Mouse (Mus musculus) liver, embryonic 11.5 days (tissue): ENCODE measurements around the gene Tmem229a. TPM values are rescaled to one million over a fixed set of nuclear protein-coding genes. Genes with fewer than 3 reads are reported as not detected.

Experiments used
- ATAC-seq: fragments of 200-750 bp; cut with Nextera tagmentation; replicated peaks from 2 replicates; pipeline ENCODE4 v1.8.0; 2017; ENCODE audit warnings: moderate number of reproducible peaks, mild to moderate bottlenecking, moderate TSS enrichment, moderate library complexity; ENCODE audit not compliant: low FRiP score
- DNase-seq: peaks from one replicate; pipeline ENCODE4 v3.0.0-alpha.2; 2017; ENCODE audit warnings: low spot score
- H3K27ac ChIP-seq: fragments of 300-500 bp; sonication (generic); 2 replicates; pipeline ENCODE4 v1.5.1; 2014; ENCODE audit warnings: mild to moderate bottlenecking, low read depth, low read length, control low read depth
- H3K27me3 ChIP-seq: fragments of 300-500 bp; sonication (generic); replicated peaks from 2 replicates; pipeline ENCODE4 v1.6.1; 2014; ENCODE audit warnings: low read length, mixed read lengths; ENCODE audit not compliant: control insufficient read depth, insufficient read depth
- H3K36me3 ChIP-seq: fragments of 300-500 bp; sonication (generic); 2 replicates; pipeline ENCODE4 v1.6.1; 2014; ENCODE audit warnings: mild to moderate bottlenecking, low read length, moderate library complexity, mixed read lengths; ENCODE audit not compliant: control insufficient read depth, insufficient read depth
- H3K4me1 ChIP-seq: fragments of 300-500 bp; sonication (generic); replicated peaks from 2 replicates; pipeline ENCODE4 v1.6.1; 2014; ENCODE audit warnings: low read length, mixed read lengths; ENCODE audit not compliant: control insufficient read depth, insufficient read depth
- H3K4me2 ChIP-seq: fragments of 300-500 bp; sonication (generic); 2 replicates; pipeline ENCODE4 v1.6.1; 2014; ENCODE audit warnings: mild to moderate bottlenecking, control low read depth, moderate library complexity
- H3K4me3 ChIP-seq: fragments of 300-500 bp; sonication (generic); 2 replicates; pipeline ENCODE4 v1.5.1; 2014; ENCODE audit warnings: low read depth, low read length, control low read depth
- H3K9ac ChIP-seq: fragments of 300-500 bp; sonication (generic); 2 replicates; pipeline ENCODE4 v1.6.1; 2014; ENCODE audit warnings: low read depth, low read length, control low read depth
- H3K9me3 ChIP-seq: fragments of 300-500 bp; sonication (generic); 2 replicates; pipeline ENCODE4 v1.6.1; 2016; ENCODE audit warnings: low read length, inconsistent platforms, mixed read lengths; ENCODE audit not compliant: control insufficient read depth
- WGBS: fragments of 180-500 bp; shearing (Covaris S2); extraction: QIAGEN DNeasy Blood & Tissue Kit; methylation state at CpG from one replicate; pipeline ENCODE4 v1.1.7; 2014; 5-methylcytosine and 5-hydroxymethylcytosine counted together
- polyA plus RNA-seq: library from polyadenylated mRNA; unstranded; fragments of >200 nt; fragmentation: Nextera tagmentation; extraction: Ambion mirVana; gene quantifications from 2 replicates; pipeline ENCODE4 v1.2.1, GENCODE M21; 2014

The Tmem229a gene
- polyA plus RNA-seq, 1 experiment from 2014 or later, result 0.12 TPM

GRCm38 (mm10) chr6:24956586-24956973 lies 483 bp upstream of the Tmem229a start:
- Histone ChIP-seq H3K36me3 (no peaks in the 10 kb centered on the region), H3K27ac (no peak overlapping the region)
- no peak for ATAC-seq

GRCm38 (mm10) chr6:24955131-24955945 lies 759 bp downstream of the Tmem229a start:
- H3K36me3 ChIP-seq, result no peaks in the 10 kb centered on the region
- peak overlapping the region; percentile 86 for H3K4me2 ChIP-seq
- peak overlapping the region; percentile 54 for H3K4me3 ChIP-seq
- no peaks in the 10 kb centered on the region for H3K9me3 ChIP-seq
- DNase-seq (peak; percentile 53), ATAC-seq (peak; percentile 59)
- no peak overlapping the region for H3K27ac ChIP-seq
- peaks cover 27% of the 10 kb centered on the region for H3K27me3 ChIP-seq
- H3K9ac ChIP-seq, result no peak overlapping the region
- under 1% methylated on average over 91 of the region's 91 CpGs for WGBS
- no peaks in the 10 kb centered on the region; the same call in 1 of the 2 replicates for H3K4me1 ChIP-seq

More at GRCm38 (mm10) chr6:24956586-24956973, 483 bp upstream of the Tmem229a start:
- H3K4me3 ChIP-seq, result no peak overlapping the region
- WGBS, result 8% methylated on average over 2 of the region's 5 CpGs
- peak overlapping the region; percentile 86 for H3K4me2 ChIP-seq
- peaks cover 27% of the 10 kb centered on the region for H3K27me3 ChIP-seq
- no peak for DNase-seq
- H3K9ac ChIP-seq, result no peak overlapping the region
- no peaks in the 10 kb centered on the region for H3K9me3 ChIP-seq
- H3K4me1 ChIP-seq, result no peaks in the 10 kb centered on the region; the same call in 1 of the 2 replicates

- Histone ChIP-seq H3K9ac (no peak overlapping the region), H3K9me3 (no peaks in the 10 kb centered on the region), H3K27me3 (peaks cover 27% of the 10 kb centered on the region), H3K4me1 (no peaks in the 10 kb centered on the region; the same call in 1 of the 2 replicates), H3K4me3 (no peak overlapping the region), H3K36me3 (no peaks in the 10 kb centered on the region), H3K27ac (no peak overlapping the region), H3K4me2 (no peak overlapping the region)
- DNase-seq (no peak), ATAC-seq (no peak)
- WGBS, result 77% methylated on average over 5 of the region's 5 CpGs
Measured at GRCm38 (mm10) chr6:24954126-24954525, 2.0 kb downstream of the Tmem229a start.

- Histone ChIP-seq H3K9me3 (no peaks in the 10 kb centered on the region), H3K4me2 (no peak overlapping the region), H3K27ac (no peak overlapping the region), H3K27me3 (peaks cover 27% of the 10 kb centered on the region), H3K9ac (no peak overlapping the region), H3K36me3 (no peaks in the 10 kb centered on the region), H3K4me3 (no peak overlapping the region), H3K4me1 (no peaks in the 10 kb centered on the region; the same call in 1 of the 2 replicates)
- 75% methylated on average over 5 of the region's 5 CpGs for WGBS
- ATAC-seq (no peak), DNase-seq (no peak)
Measured at GRCm38 (mm10) chr6:24952341-24952740, 3.8 kb downstream of the Tmem229a start.

- no peak overlapping the region for H3K4me3 ChIP-seq
- H3K9me3 ChIP-seq, result no peaks in the 10 kb centered on the region
- ATAC-seq (no peak), DNase-seq (no peak)
- 83% methylated on average over 2 of the region's 2 CpGs for WGBS
- peaks cover 19% of the 10 kb centered on the region for H3K27me3 ChIP-seq
- no peak overlapping the region for H3K9ac ChIP-seq
- no peak overlapping the region for H3K4me2 ChIP-seq
- no peak overlapping the region for H3K27ac ChIP-seq
- H3K36me3 ChIP-seq, result no peaks in the 10 kb centered on the region
- no peaks in the 10 kb centered on the region; the same call in 1 of the 2 replicates for H3K4me1 ChIP-seq
Measured at GRCm38 (mm10) chr6:24950669-24951068, 5.4 kb downstream of the Tmem229a start.

- no peak overlapping the region for H3K4me2 ChIP-seq
- H3K36me3 ChIP-seq, result no peaks in the 10 kb centered on the region
- no peak overlapping the region for H3K27ac ChIP-seq
- ATAC-seq (no peak), DNase-seq (no peak)
- no peak overlapping the region for H3K9ac ChIP-seq
- no peaks in the 10 kb centered on the region for H3K27me3 ChIP-seq
- WGBS, result 84% methylated on average over 11 of the region's 11 CpGs
- no peaks in the 10 kb centered on the region for H3K9me3 ChIP-seq
- no peak overlapping the region for H3K4me3 ChIP-seq
- no peaks in the 10 kb centered on the region for H3K4me1 ChIP-seq
Measured at GRCm38 (mm10) chr6:24925076-24925785, 30.9 kb downstream of the Tmem229a start.

GRCm38 (mm10) chr6:24913591-24913990 lies 42.5 kb downstream of the Tmem229a start:
- H3K4me3 ChIP-seq, result no peak overlapping the region
- DNase-seq, result no peak
- H3K4me2 ChIP-seq, result no peak overlapping the region
- no peaks in the 10 kb centered on the region for H3K36me3 ChIP-seq
- H3K27ac ChIP-seq, result no peak overlapping the region
- H3K9me3 ChIP-seq, result no peaks in the 10 kb centered on the region
- no peak overlapping the region for H3K9ac ChIP-seq
- H3K27me3 ChIP-seq, result no peaks in the 10 kb centered on the region
- no peak for ATAC-seq
- no peaks in the 10 kb centered on the region for H3K4me1 ChIP-seq
- WGBS, result 84% methylated on average over 2 of the region's 2 CpGs

GRCm38 (mm10) chr6:24910728-24911105 lies 45.4 kb downstream of the Tmem229a start:
- no peaks in the 10 kb centered on the region for H3K36me3 ChIP-seq
- H3K27me3 ChIP-seq, result no peaks in the 10 kb centered on the region
- ATAC-seq (no peak), DNase-seq (no peak)
- H3K4me2 ChIP-seq, result no peak overlapping the region
- H3K4me1 ChIP-seq, result no peaks in the 10 kb centered on the region
- no peaks in the 10 kb centered on the region for H3K9me3 ChIP-seq
- no peak overlapping the region for H3K9ac ChIP-seq
- H3K4me3 ChIP-seq, result no peak overlapping the region
- H3K27ac ChIP-seq, result no peak overlapping the region
